Mouse (Mus musculus): Measurements from ENCODE around the gene Sap30l. TPM values are rescaled to one million over a fixed set of nuclear protein-coding genes. Genes with fewer than 3 reads are reported as not detected.

Sap30l gene
- total RNA-seq, 2 experiments from 2014 or later, result 49.7 to 54.2 TPM

Other genes starting within 250 kb of the Sap30l start
- gene Galnt10, start 156.2 kb upstream of the Sap30l start, total RNA-seq (2021), result 1 to 10 TPM; 4.0 to 4.2 TPM
- gene Hand1, start 31.2 kb downstream of the Sap30l start, total RNA-seq (2021), result not detected
- gene Larp1, start 207.4 kb downstream of the Sap30l start, total RNA-seq (2021), result 10 to 100 TPM; 97.6 to 98.8 TPM